Mouse (Mus musculus) common myeloid progenitor, adult 5-6 weeks (primary cell): ENCODE data around the gene Fsd1l. TPM values are rescaled to one million over a fixed set of nuclear protein-coding genes. Genes with fewer than 3 reads are reported as not detected.
A peak's percentile ranks its signal among the peaks of the same experiment; 100 is the strongest.

ENCODE experiments used
- ATAC-seq: replicated peaks from 2 replicates; pipeline ENCODE4 v1.8.0; 2016; ENCODE audit warnings: low read depth, mild to moderate bottlenecking, moderate TSS enrichment, inconsistent platforms; ENCODE audit not compliant: poor library complexity, severe bottlenecking
- total RNA-seq: library from RNA; stranded (forward); fragments of 200-1000, 187-1606 nt; gene quantifications from 2 replicates; pipeline ENCODE4 v1.2.3, GENCODE M21; 2017

Gene Fsd1l
- total RNA-seq: 5.8 and 7.1 TPM in 2 replicates

DNA sequence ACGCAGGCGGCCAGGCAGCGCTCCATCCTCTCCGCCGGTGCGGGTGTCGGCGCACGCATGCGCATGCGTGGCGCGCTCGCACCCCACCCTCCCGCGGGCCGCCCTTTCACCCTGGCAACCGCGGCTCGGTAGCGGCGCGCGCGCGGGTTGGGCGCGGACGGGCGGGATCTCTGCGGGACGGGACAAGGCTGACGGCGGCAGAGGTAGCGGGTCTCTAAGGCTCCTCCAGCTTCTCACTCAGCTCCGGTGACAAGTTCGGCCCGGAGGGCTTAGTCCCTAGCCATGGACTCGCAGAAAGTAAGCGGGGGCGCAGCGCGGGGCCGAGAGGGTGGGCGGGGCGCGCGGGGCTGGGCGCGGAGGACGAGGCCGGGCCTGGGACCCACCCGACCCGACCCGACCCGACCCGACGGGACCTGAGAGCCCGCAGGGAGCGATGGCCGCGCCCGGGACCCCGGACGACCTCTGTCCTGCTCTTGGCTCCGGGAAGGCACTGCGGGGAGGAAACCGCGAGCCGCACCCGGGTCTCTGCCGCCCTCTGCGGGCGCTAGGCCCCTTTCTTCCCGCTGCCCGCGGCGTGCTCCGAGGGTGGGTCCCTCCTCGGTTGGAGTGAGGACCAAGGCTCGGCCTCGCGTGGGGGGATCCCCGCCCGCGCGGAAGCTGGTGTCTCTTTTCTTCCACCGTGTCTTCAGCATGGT lies at the start of gene Fsd1l:
Gene Fsd1l (plus strand): TSS at position 156 of the 695 bp plus-strand sequence.
- ATAC-seq: peak; percentile 78

DNA sequence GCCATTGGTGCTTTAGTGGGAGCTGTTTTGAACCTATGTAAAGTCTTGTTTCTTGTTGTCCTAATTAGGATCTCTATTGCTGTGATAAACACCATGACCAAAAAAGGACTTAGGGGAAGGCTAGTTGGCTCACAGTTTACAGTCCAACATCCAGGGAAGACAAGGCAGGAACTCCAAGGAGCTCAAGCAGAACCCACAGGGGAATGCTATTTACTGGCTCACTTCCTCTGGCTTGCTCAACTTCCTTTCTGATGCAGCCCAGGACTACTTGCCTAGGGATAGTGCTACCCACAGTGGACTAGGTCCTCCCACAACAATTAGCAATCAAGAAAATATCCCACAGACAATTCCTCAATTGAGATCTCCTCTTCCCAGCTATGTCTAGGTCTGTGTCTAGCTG lies 43.6 kb upstream of the Fsd1l start:
- ATAC-seq: no peak

DNA sequence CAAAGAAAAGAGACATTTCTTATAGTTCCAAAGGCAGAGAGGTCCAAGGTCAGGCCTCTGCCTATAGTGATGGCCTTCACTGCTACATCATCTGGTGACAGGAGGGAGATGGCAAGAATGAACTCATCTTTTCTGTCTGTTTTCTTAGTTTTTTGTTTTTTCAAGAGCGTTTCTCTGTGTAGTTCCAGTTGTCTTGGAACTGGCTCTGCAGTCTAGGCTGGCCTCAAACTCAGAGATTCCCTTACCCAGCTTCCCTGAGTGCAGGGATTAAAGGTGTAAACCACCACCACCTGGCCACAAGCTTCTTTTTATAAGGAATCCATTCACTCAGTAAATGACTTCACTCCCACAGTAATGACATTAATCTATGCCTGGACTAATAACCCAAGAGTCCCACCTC lies 42.3 kb upstream of the Fsd1l start:
- no peak for ATAC-seq

DNA sequence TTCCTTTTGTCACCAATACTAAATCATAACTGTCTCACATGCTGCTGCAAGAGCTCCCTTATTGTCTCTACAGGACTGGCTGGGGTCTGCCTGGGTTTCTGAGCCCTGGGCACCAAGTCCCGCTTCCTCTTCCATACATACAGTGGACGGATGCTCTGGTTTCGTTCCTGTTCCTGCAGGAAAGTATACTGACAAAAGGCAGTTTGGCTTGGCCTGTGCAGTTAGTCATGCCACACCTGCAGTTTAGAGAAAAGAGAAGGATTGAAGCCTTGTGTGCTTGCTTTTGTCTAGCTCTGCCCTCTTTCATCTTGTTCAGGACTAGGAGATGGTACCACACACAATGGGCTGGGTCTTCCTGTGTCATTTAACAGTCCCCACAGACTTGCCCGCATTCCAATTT lies 41.8 kb upstream of the Fsd1l start:
- no peak for ATAC-seq

GRCm38 (mm10) chr4:53590163-53590562 lies 41.1 kb upstream of the Fsd1l start:
- ATAC-seq: no peak

GRCm38 (mm10) chr4:53590691-53591447 lies 40.4 kb upstream of the Fsd1l start:
- no peak for ATAC-seq

DNA sequence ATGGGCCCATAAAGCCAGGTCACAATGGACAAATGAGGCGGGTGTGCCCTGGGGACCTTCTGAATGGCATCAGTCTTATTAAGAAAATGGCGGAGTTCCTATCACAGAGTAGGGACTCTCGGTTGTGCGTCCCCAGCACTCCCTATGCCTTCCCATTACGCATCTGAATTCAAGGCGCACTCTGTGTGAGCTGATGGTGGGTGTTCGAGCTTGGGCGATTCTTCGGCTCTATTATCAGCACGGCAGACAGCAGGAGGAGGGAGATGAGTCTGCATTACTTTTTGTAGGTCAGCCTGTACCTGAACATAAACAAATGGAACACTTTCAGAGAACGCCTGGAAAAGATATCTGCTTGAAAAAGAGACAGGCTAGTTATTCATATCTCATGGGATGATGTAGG lies 39.7 kb upstream of the Fsd1l start:
- no peak for ATAC-seq

GRCm38 (mm10) chr4:53591941-53592340 lies 39.3 kb upstream of the Fsd1l start:
- ATAC-seq: no peak

DNA sequence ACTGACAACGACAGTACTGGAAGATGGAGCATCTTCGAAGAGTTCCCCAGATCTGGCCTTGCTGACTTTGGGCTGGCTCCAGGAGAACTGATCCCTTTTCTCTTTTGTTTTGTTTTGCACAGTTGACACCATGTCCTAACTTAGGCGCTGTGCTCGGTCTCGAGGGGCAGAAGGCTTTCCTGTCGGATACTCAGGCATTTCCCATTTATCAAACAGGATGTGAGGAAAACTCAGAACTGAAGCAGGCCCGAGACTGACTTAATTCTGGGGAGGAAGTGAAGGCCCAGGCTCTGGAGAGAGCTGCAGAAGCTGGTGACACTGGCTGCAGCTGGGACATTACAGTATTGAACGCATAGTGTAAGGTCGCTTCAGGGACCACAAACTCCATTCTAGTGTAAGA lies 38.9 kb upstream of the Fsd1l start:
- no peak for ATAC-seq

DNA sequence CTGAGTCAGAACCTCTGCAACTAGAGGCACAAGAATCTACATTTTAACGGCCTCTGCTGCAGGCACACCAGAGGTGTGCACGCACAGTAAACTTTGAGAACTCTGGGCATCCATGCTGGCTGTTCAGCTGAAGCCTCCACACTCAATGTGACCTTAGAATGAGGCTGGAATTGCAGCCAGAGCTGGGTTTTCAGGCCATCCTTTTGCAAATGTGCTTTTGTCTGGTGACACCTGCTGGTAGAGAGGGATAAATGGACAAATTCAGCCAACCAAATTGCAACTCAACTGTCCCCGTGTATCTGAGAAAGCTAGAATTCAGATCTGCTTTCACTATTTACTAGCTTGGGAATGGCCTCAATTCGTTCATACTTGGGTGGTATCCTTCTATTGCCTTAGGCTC lies 37.1 kb upstream of the Fsd1l start:
- ATAC-seq: peak; percentile 75

DNA sequence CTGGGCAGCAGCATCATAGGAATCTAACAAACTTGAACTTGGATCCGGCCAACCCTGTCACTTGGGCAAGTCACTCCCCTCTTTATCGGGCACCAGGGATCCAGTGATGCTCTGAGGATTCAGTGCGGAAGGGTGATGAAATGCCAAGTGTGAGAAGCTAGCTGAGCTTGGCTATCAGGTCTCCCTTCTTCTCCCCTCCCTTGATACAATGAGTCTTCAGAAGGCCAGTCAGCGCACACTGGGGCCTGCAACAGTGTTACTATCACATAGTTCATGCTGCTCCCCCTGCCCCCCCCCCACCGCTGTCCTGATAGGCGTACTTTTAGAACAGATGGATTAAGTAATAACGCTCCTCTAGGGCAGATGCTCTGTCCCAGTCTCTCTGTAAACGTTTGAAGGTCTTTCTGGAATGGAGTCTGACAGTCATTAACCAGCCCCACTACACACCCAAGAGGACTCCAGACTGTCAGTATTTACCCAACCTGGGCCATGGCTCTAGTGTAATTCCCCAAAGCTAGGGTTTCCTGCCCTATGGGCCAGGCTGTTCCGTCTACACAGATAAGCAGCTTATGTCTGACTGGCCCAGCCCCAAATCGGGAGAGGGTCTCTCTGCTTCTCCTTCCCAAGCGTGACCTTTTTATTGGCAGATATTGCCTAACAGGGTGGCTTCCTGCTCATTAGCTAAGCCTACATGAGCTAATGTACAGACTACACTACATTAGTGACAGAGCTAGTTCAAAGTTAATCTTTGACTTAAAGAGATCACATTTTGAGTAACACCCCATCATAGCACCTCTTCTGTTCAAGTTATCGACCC lies 35.8 kb upstream of the Fsd1l start:
- no peak for ATAC-seq

GRCm38 (mm10) chr4:53596063-53596895 lies 35.0 kb upstream of the Fsd1l start:
- ATAC-seq: no peak

DNA sequence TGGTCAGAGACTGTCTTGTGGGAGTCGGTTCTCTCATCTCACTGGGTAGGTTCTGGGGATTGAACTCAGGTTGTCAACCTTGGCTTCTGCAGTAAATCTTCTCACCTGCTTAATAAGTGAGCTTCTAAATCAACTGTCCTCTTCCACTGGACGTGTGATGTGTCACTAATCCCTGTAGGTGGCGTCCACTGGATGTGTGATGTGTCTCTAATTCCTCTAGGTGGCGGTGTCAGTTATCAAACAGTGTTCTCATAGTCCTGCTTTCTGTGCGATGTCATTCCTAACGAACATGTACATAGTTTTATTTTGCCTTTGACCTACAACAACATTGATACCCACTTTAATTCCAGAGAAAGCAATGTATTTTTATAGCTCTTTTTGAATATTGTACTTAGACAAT lies 30.8 kb upstream of the Fsd1l start:
- peak; percentile 95 for ATAC-seq

DNA sequence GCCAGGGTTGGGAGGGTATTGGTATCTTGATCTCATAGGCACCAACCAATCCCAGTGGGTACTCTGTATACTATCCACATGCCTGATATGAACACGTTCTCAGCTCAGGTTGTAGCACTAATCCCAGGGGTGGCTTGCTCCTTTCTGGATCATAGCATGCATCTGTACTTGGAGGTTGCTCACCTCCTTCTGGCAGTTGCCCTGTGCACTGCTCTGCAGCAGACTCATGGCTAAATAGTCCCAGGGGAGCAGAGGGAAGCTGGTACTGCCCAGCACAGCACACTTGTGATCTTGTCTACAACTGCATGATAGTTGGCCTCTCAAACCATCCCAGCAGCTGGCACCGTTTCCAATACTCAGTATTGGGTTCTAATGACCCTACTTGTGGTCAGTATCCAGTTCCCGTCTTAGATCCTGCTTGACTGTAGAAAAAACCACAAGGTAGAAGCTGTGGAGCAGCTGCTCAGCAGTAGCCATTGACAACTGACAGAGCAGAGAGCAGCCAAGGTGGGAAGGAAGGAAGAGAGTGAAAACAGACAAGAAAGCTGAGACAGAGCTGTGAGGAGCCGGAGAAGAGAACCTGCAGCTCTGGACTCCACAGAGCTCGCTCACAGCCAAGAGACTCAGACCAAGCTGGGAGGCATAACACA lies 16.6 kb upstream of the Fsd1l start:
- ATAC-seq: no peak

DNA sequence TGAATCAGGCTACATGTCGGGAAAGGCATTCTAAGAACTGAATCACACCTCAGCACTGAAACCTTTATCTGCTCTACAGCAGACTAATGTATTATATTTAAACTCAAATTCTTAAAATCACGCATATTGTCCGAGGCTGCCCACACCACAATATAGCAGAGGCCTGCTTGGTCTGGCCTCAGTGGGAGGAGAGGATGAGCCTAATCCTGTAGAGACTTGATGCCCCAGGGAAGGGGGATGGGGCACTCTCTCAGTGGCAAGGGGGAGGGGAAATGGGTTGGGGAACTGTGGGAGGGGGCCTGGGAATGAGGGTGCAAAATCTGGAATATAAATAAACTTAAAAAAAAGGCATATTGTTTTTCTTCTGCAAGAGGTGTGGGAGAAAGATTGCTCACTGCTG lies 13.3 kb upstream of the Fsd1l start:
- ATAC-seq: no peak

DNA sequence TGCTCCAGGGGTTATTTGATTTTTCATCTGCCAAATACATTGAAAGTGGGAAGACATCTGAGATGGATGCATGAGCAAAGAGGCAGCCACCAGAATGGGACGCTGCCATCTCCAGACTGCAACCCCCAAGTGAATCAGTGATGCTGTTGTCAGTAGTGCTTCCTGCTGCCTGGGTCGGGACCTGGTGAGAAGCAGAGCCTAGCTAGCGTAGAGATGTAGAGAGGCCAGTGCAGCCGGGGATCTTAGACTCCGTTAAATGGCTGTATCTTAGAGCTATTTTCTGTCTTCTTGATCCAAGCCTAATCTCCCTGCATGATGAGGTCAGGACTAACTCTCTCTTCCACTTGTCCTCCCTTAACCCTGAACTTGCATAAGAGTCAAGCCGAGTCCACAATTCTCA lies 11.2 kb upstream of the Fsd1l start:
- no peak for ATAC-seq

GRCm38 (mm10) chr4:53621084-53621483 lies 10.2 kb upstream of the Fsd1l start:
- no peak for ATAC-seq

DNA sequence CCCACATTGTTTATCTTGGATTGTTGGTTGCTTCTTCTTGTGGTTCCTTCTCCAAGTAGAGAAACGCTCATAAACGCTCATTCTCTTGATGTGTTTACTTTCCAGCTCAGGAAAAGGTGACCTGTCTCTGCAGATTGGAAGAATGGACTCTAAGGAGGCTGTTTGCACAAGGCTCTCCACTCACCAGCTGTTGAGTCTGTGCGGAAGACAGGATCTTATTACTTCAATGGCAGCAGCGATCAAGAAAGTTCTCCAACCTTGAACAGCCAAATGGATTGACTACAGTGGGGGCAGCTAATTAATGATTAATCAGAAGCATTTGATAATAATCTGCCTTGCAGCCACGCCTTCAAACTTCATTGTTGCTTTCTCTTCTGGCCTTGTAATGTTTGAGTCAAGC lies 9.8 kb upstream of the Fsd1l start:
- no peak for ATAC-seq

DNA sequence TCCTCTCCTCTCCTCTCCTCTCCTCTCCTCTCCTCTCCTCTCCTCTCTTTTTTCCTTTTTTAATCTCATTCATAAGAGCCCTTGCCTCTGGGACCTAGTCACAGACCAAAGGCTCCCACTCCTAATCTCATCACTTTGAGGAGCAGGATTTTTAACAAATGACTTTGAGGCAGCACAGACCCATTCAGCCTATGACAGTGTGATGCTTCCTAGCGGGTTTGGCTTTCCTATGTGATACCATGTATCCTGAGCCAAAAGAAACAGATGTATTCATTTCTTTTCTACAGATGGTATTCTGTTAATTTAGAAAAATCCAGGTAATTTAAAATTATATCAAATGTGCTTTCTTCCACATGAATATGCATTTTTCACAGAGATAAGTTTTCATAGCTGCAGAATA lies 7.6 kb upstream of the Fsd1l start:
- ATAC-seq: no peak

DNA sequence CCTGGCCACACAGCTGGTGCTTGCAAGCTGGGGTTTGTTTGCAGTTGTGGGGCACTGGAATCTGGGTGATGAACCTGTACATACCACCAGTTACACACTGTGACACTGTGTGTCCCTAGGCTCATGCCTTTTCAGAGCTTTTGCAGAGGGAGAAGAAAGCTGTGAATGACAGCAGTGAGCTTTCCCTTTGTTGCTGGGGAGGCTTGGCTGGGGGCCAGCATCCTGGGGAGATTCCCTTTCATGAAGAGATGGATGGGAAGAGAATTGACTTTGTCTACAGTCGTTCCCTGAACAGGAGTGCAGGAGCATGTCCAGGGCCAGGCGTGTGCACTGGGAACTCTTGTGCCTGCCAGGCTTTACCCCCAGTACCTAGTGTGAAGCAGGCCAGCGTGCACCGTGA lies 6.5 kb upstream of the Fsd1l start:
- no peak for ATAC-seq
